Mouse (Mus musculus) hindbrain, embryonic 11.5 days (tissue): ENCODE measurements around the gene Muc1. TPM values are rescaled to one million over a fixed set of nuclear protein-coding genes. Genes with fewer than 3 reads are reported as not detected.

ENCODE experiments used
- ATAC-seq: fragments of 200-750 bp; cut with Nextera tagmentation; 2 replicates; pipeline ENCODE4 v1.8.0; 2017; ENCODE audit warnings: mild to moderate bottlenecking, moderate TSS enrichment, moderate library complexity; ENCODE audit not compliant: low FRiP score
- DNase-seq: peaks from one replicate; pipeline ENCODE4 v3.0.0-alpha.2; 2015; ENCODE audit warnings: low spot score
- H3K27ac ChIP-seq: fragments of 300-500 bp; sonication (generic); 2 replicates; pipeline ENCODE4 v1.5.1; 2014; ENCODE audit warnings: mild to moderate bottlenecking, low read depth, low read length
- H3K27me3 ChIP-seq: fragments of 300-500 bp; sonication (generic); 2 replicates; pipeline ENCODE4 v1.6.1; 2014; ENCODE audit warnings: mild to moderate bottlenecking, low read length, moderate library complexity, mixed read lengths; ENCODE audit not compliant: control insufficient read depth, insufficient read depth
- H3K36me3 ChIP-seq: fragments of 300-500 bp; sonication (generic); 2 replicates; pipeline ENCODE4 v1.6.1; 2014; ENCODE audit warnings: mild to moderate bottlenecking, low read length, moderate library complexity, mixed read lengths; ENCODE audit not compliant: control insufficient read depth, insufficient read depth
- H3K4me1 ChIP-seq: fragments of 300-500 bp; sonication (generic); replicated peaks from 2 replicates; pipeline ENCODE4 v1.6.1; 2014; ENCODE audit warnings: low read length, mixed read lengths; ENCODE audit not compliant: control insufficient read depth, insufficient read depth
- H3K4me2 ChIP-seq: fragments of 300-500 bp; sonication (generic); replicated peaks from 2 replicates; pipeline ENCODE4 v1.6.1; 2014; ENCODE audit warnings: mild to moderate bottlenecking, low read depth, low read length
- H3K4me3 ChIP-seq: fragments of 300-500 bp; sonication (generic); 2 replicates; pipeline ENCODE4 v1.5.1; 2014; ENCODE audit warnings: low read depth, low read length
- H3K9ac ChIP-seq: fragments of 300-500 bp; sonication (generic); 2 replicates; pipeline ENCODE4 v1.6.1; 2014; ENCODE audit warnings: low read depth, low read length
- H3K9me3 ChIP-seq: fragments of 300-500 bp; sonication (generic); 2 replicates; pipeline ENCODE4 v1.6.1; 2016; ENCODE audit warnings: low read length; ENCODE audit not compliant: control insufficient read depth
- WGBS: fragments of 180-500 bp; shearing (Covaris S2); extraction: QIAGEN DNeasy Blood & Tissue Kit; methylation state at CpG from one replicate; pipeline ENCODE4 v1.1.7; 2014; 5-methylcytosine and 5-hydroxymethylcytosine counted together
- polyA plus RNA-seq: library from polyadenylated mRNA; unstranded; fragments of >200 nt; fragmentation: Nextera tagmentation; extraction: Ambion mirVana; gene quantifications from 2 replicates; pipeline ENCODE4 v1.2.1, GENCODE M21; 2014

The Muc1 gene
- 1.4 and 2.1 TPM in 2 replicates for polyA plus RNA-seq

- Histone ChIP-seq H3K4me1 (peaks cover 14% of the 10 kb centered on the region), H3K27ac (peak within 1 kb of the TSS; percentile 84), H3K27me3 (0 out of 2 replicates have a peak, but pooled peaks cover 2% of the 10 kb centered on the region), H3K36me3 (peaks cover 2% of the 10 kb centered on the region; the same call in 1 of the 2 replicates), H3K4me3 (peak within 1 kb of the TSS; percentile 84), H3K9me3 (no peaks in the 10 kb centered on the region), H3K9ac (peak within 1 kb of the TSS; percentile 83), H3K4me2 (peak within 1 kb of the TSS; percentile 84)
- DNase-seq, result no peak
- ATAC-seq, result no peak
- 37% methylated on average over 8 of the region's 10 CpGs for WGBS
These were observed at the start of gene Muc1 for GRCm38 (mm10) chr3:89228836-89229235. Gene Muc1 (plus strand): TSS chr3:89229057.

GRCm38 (mm10) chr3:89181749-89182500 is 46.9 kb upstream of the Muc1 start:
- 95% methylated on average over 27 of the region's 27 CpGs for WGBS
- H3K9ac ChIP-seq, result no peak overlapping the region
- H3K4me2 ChIP-seq, result no peak overlapping the region
- no peaks in the 10 kb centered on the region for H3K27me3 ChIP-seq
- H3K4me1 ChIP-seq, result peaks cover 17% of the 10 kb centered on the region
- no peaks in the 10 kb centered on the region for H3K9me3 ChIP-seq
- no peak for DNase-seq
- no peak for ATAC-seq
- H3K4me3 ChIP-seq, result no peak overlapping the region
- H3K27ac ChIP-seq, result no peak overlapping the region
- peaks cover 12% of the 10 kb centered on the region; the same call in 1 of the 2 replicates for H3K36me3 ChIP-seq

GRCm38 (mm10) chr3:89182531-89183057 is 46.3 kb upstream of the Muc1 start:
- peaks cover 17% of the 10 kb centered on the region for H3K4me1 ChIP-seq
- H3K9me3 ChIP-seq, result no peaks in the 10 kb centered on the region
- H3K27ac ChIP-seq, result no peak overlapping the region; the same call in 1 of the 2 replicates
- H3K9ac ChIP-seq, result no peak overlapping the region
- no peak overlapping the region for H3K4me2 ChIP-seq
- peak overlapping the region; percentile 52; the same call in 1 of the 2 replicates for H3K4me3 ChIP-seq
- WGBS, result 52% methylated on average over 7 of the region's 7 CpGs
- ATAC-seq (no peak; the same call in 1 of the 2 replicates), DNase-seq (no peak)
- H3K27me3 ChIP-seq, result no peaks in the 10 kb centered on the region
- H3K36me3 ChIP-seq, result peaks cover 12% of the 10 kb centered on the region; the same call in 1 of the 2 replicates

GRCm38 (mm10) chr3:89183058-89183958 is 45.5 kb upstream of the Muc1 start, which contains the start of gene Fam189b:
Gene Fam189b (plus strand): TSS chr3:89183143.
- Histone ChIP-seq H3K4me3 (peak within 1 kb of the TSS; percentile 52), H3K9ac (peak within 1 kb of the TSS; percentile 80), H3K27ac (peak within 1 kb of the TSS; percentile 74), H3K27me3 (no peaks in the 10 kb centered on the region), H3K36me3 (peaks cover 12% of the 10 kb centered on the region; the same call in 1 of the 2 replicates), H3K4me1 (peaks cover 15% of the 10 kb centered on the region), H3K9me3 (no peaks in the 10 kb centered on the region), H3K4me2 (peak within 1 kb of the TSS; percentile 89)
- 5% methylated on average over 39 of the region's 39 CpGs for WGBS
- DNase-seq (peak; percentile 88), ATAC-seq (peak; percentile 93)

DNA sequence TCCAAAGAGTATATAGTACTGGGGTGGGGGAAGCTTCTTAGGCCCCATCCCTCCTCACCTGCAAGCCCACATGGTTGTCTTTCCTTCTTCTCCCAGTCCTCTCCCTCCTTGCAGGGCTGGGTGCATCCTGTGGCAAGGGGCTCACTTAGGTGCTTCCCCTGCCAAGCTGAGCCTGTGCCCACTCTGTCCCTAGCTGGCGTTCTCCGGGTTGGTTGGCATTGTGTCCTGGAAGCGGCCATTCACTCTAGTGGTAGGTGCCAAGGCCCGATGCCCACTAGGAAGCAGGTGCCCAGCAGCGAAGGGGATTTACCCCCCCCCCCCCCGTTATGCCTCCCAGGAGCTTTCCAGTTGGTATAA is 44.9 kb upstream of the Muc1 start:
- H3K4me3 ChIP-seq, result peak overlapping the region; percentile 52
- ATAC-seq (no peak), DNase-seq (no peak)
- H3K9me3 ChIP-seq, result no peaks in the 10 kb centered on the region
- peaks cover 11% of the 10 kb centered on the region for H3K4me1 ChIP-seq
- no peaks in the 10 kb centered on the region for H3K27me3 ChIP-seq
- H3K9ac ChIP-seq, result peak overlapping the region; percentile 80
- peak overlapping the region; percentile 89 for H3K4me2 ChIP-seq
- 84% methylated on average over 6 of the region's 6 CpGs for whole genome bisulfite sequencing
- H3K27ac ChIP-seq, result no peak overlapping the region
- peaks cover 12% of the 10 kb centered on the region; the same call in 1 of the 2 replicates for H3K36me3 ChIP-seq

DNA sequence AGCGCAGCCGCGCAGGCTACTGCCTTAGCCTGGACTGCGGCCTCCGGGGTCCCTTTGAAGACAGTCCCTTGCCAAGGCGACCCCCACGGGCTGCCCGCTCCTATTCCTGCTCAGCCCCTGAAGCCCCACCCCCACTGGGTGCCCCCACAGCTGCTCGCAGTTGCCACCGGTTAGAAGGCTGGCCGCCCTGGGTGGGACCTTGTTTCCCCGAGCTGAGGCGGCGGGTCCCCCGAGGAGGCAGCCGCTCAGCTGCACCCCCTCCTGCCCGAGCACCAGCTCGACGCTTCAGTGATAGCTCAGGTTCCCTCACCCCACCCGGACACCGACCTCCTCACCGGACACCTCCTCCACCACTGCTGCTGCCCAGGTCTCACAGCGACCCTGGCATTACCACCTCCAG is 41.7 kb upstream of the Muc1 start:
- Histone ChIP-seq H3K27me3 (no peaks in the 10 kb centered on the region), H3K36me3 (no peaks in the 10 kb centered on the region), H3K4me3 (no peak overlapping the region), H3K9me3 (no peaks in the 10 kb centered on the region), H3K4me1 (peaks cover 11% of the 10 kb centered on the region), H3K9ac (no peak overlapping the region), H3K4me2 (no peak overlapping the region), H3K27ac (no peak overlapping the region)
- no peak for ATAC-seq
- 43% methylated on average over 23 of the region's 23 CpGs for WGBS
- DNase-seq, result no peak

GRCm38 (mm10) chr3:89187690-89188477 is 41.0 kb upstream of the Muc1 start:
- Histone ChIP-seq H3K4me1 (peaks cover 8% of the 10 kb centered on the region), H3K4me3 (no peak overlapping the region), H3K27me3 (no peaks in the 10 kb centered on the region), H3K36me3 (no peaks in the 10 kb centered on the region), H3K4me2 (no peak overlapping the region), H3K9me3 (no peaks in the 10 kb centered on the region), H3K9ac (no peak overlapping the region), H3K27ac (no peak overlapping the region)
- no peak for ATAC-seq
- DNase-seq, result no peak
- 61% methylated on average over 18 of the region's 18 CpGs for WGBS

DNA sequence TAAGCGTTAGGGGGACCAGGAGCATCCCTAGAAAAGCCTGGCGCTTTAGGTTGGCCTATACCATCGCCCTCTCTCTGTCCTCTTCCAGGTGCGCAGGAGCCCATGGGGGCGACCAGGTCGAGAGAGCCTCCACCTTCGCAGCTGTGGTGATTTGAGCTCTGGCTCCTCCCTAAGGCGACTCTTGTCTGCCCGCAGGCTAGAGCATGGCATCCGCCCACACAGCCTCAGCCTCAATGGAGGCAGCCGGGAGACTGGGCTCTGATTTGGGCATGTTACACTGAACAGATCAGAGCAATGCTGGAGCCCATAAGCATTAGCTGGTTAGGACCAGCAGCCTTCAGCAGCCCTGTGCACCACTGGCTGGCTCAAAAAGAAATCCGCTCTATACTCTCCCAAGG is 40.4 kb upstream of the Muc1 start:
- H3K9ac ChIP-seq, result no peak overlapping the region
- H3K27ac ChIP-seq, result no peak overlapping the region
- no peak overlapping the region for H3K4me2 ChIP-seq
- no peaks in the 10 kb centered on the region for H3K27me3 ChIP-seq
- H3K36me3 ChIP-seq, result no peaks in the 10 kb centered on the region
- H3K4me3 ChIP-seq, result no peak overlapping the region
- no peak for ATAC-seq
- 64% methylated on average over 12 of the region's 12 CpGs for WGBS
- H3K9me3 ChIP-seq, result no peaks in the 10 kb centered on the region
- DNase-seq, result no peak
- H3K4me1 ChIP-seq, result peaks cover 7% of the 10 kb centered on the region
